Mouse (Mus musculus): ENCODE measurements around the gene Bin2.

The Bin2 gene

DNA sequence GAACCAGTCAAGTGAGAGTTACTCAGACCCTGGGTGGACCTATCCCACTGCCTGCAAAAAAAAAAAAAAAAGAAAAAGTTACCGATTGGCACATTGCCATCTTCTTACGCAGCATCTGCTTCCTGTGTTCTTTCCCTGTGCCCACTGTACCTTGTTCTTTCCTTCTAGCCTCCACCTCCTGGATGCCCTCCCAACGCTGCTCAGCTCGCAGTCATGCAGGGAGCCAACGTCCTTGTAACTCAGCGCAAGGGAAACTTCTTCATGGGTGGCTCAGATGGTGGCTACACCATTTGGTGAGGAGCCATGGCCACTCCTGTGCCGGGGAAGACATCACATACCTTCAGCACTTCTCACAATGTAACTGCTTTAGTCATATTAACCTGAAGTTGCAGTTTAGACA is 50.2 kb downstream of the Bin2 start:
- no peak for DNase-seq (ENCODE audit: low read depth, low spot score)

DNA sequence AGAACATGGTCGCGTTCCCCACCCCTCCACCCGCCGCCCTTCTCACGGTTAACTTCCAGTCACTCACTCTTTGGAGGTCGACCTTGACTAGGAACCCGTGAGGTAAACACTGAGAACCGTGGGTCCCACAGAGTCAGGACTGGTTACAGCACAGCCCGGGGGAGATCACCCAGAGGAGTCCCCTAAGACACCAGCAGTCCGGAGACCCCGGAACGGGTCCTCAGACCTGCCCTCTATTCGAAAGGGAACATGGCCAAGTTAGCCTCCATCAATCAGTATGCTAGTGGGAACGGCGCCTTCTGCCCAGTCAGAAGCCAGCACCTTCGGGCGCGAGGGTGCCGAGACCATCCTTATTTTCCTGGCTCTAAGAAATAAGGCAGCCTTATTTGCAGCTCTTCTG is 53.1 kb downstream of the Bin2 start:
- no peak for DNase-seq (ENCODE audit: low read depth, low spot score)

DNA sequence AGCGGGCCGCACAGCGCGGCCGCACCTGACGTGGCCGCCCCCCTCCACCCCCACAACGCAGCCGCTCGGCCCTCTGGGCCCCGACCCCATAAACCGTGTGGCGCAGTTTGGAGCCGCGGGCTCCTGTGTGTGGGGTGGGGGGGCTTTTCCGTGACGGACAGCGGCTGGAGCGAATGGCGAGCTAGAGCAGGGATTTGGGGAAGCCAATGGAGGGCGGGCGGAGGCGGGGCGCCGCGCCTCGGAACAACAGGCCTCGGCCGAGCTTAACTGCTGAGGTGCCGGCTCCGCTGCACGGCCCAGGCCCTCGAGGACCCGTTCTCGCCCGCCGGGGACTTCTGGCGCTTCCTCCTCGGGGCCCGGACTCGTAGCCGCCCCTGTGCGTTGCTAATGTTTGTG is 53.5 kb downstream of the Bin2 start:
- DNase-seq (ENCODE audit: low read depth, low spot score): peak; percentile 93

DNA sequence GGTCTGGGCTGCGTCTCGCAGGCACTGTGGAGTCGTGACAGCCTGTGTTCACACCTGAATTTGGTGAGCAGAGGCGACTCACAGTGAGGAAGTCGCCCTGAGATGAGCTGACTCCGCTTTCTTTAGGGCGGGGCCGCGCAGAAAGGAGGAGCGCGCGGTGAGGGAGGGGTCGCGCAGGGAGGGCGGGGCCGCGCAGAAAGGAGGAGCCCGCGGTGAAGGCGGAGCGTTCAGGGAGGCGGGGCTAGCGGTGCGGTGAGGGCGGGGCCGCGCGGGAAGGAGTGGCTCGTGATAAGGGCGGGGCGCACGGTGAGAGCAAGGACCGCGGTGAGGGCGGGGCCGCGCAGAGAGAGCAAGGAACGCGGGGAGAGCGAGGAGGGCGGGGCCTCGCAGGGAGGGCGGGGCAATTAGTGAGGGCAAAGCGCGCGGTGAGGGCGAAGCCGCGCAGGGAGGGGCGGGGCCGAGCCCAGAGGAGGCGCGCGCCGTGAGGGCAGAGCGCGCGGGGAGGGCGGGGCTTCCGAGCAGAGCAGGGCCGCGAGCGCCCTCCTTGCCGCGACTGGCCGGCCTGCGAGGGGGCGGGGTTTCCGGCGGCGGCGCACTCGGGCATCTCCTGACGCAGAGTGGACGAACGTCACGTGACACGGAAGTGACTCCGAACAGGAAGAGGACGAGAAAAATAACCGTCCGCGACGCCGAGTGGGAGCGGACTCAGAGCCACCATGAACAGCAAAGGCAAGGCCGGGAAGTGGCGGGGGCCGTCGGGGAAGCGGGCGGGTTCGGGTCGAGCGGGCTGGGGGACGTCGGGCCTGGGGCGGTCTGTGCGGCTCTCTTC is 54.1 kb downstream of the Bin2 start, which contains the start of gene Dazap2:
Gene Dazap2 (plus strand): TSS at position 354 of the 829 bp plus-strand sequence.
- DNase-seq (ENCODE audit: low read depth, low spot score): peak; percentile 97

DNA sequence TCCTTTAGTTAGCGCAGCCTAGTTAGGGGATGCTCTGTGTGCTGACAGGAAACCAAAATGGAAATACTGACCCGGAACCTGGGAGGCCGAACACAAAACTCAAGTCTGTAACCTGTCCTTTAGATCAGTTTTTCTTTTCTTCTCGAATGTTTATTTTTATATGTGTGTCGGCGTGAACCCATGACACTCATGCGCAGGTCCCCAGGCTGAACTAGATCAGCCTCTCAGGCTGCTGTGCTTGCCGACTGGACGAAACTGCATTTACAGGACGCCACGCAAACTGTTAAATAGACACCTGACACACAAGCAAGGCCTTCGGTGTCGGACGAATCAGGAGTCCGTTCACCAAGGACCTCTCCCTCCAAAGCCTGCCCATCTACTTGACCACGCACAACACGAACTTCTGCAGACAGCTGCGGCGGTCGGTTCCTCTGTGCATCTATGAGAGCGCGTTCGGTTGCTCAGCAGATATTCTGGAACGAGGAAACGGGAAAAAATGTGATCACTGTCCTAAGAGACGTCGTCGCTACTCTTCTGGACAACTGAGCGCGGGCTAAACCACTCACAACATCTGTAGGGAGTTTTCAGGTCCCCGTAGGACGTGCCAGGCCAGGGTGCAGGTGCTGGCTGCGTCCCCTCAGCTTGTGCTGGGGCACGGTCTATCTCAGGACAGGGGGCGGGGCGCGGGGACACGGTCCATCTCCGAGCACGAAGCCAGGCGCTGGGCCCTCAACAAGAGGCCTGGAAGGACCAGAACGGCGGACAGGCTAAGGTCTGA is 54.9 kb downstream of the Bin2 start:
- no peak for DNase-seq (ENCODE audit: low read depth, low spot score)

DNA sequence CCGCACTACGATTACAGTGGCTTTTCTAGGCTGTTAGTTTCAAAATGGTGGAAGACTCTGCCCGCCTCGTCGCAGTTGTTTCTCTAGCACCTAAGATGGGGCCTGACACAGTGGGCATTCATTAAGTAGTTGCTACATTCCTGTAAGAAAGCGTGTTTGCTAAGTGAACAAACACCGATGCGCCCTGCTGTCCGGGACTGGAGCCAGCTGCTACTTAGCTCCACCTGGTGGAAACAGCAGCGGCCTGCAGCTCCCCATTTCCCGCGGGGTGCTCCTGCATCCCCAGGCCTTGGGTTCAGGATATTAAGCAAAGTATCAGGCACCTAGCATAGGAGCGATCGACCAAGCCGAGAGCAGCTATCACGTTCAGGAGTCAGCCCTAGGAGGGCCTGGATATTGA is 55.8 kb downstream of the Bin2 start:
- DNase-seq (ENCODE audit: low read depth, low spot score): peak; percentile 91

DNA sequence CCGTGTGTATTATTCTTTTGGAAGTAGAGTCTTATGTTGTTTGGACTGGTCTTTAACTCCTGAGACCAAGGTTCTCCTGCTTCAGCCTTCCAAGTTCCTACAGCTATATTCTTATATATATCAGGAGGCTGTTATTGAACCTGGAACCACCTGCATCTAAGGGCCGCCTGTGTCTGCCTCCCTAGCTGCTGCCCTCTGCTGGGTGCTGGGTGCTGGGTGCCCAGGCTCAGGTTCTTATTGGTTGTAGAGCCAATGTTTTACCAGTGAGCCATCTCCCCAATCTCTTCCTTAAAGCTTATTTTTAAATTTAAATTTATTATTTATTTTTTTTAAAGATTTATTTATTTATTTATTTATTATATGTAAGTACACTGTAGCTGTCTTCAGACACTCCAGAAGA is 56.9 kb downstream of the Bin2 start:
- peak; percentile 50 for DNase-seq (ENCODE audit: low read depth, low spot score)

DNA sequence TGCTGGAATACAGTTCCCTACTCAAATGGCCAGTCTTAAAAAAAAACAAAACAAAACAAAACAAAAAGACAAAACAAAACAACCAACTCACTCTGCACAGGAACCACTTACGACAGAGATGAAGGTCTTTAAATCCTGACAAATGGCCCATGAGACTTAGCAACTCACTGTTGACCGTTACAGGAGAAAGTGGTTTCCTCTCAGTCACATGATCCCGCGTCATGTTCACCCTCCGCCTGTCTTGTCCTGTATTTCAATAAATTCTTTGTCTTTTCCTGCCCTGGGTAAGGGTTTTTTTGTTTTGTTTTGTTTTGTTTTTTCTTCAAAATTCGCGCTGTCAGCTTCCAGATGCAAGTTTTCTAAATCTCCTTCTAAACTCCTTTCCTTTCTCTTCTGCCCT is 57.4 kb downstream of the Bin2 start:
- no peak for DNase-seq (ENCODE audit: low read depth, low spot score)

DNA sequence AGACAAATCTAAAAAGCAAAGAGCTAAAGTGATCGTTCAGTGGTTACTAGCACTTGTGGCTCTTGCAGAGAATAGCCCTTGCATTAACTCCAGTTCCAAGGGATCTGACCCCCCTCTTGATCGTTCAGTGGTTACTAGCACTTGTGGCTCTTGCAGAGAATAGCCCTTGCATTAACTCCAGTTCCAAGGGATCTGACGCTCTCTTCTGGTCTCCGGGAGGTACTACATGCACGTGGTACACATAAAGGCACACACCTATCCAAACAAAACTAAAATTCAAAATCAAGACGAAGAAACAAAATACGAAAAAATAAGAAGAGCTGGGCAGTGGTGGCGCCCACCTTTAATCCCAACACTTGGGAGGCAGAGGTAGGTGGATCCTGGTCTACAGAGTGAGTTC is 62.7 kb downstream of the Bin2 start:
- peak; percentile 59 for DNase-seq (ENCODE audit: low read depth, low spot score)

DNA sequence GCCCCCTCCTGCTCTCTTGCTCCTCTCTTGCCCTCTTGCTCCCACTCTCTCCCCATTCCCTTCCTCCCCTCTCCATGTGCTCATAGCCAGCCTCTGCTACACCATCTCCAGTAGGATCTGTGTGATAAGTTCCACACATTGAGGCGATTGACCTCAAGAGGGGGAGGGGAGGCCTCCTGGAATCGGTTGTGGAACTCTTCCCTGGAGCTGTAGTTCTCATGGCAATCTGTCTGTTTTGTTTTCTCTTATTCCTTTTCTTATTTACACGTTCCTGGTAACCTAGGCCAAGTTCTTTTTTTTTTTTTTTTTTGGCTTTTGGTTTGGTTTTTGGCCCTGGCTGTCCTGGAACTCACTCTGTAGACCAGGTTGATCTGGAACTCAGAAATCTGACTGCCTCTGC is 67.7 kb downstream of the Bin2 start:
- no peak for DNase-seq (ENCODE audit: low read depth, low spot score)

DNA sequence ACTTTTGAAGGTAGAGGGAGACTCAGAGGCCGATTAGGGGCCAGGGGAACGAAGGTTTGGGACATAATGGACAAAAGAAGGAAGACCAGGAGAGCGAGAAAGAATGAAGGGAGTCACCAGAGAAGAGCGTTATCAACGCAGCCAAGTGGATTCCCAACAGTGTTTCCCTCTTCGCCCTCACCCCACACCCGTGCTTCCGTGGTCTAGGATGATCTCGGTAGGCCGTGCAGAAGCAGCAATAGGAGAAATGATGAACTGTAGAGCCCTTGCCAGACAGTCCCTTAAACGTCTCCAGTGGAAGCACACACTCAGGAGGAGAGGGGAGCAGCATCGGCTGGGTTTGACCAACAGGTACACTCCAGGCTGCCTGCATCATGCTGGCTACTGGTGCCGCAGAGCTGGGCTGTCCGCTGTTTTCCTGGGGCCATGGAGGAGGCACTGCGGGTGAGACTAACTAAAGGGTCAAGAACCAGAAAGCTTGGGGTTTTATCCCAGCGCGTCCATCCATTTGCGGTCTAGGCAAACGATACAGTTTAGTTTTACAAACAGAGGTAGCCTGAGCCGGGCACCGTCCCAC is 68.6 kb downstream of the Bin2 start:
- no peak for DNase-seq (ENCODE audit: low read depth, low spot score)

DNA sequence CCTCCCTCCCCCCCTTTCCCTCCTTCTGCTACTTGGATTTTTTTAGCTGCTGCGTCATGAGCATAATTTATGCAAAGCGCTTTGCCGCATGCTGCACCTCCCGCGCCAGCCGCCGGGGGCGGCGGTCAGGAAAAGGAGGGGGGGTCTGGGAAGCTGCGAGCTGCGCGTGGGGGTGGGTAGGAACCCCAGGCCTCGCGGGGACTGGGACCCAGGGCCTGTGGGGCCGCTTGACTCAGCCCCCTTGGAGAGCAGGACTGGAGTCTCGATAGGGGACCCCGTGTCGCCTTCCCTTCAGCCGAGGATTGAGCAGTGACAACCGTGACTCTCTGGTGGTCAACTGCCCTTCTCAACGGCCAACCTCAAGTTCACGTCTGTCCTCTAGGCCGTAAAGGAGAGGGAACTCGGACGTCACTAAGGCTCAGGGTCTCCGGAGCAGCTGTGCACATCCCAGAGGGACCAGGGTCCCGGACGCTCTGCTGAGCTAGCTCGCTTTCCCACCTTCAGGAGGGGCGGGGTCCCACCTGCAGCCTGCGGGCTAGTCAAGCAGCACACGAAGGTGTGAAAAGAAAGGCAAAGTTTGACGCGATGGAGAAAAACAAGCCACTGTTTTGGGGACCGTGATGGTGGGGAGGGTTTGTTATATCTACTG is 69.2 kb downstream of the Bin2 start:
- peak; percentile 81 for DNase-seq (ENCODE audit: low read depth, low spot score)

DNA sequence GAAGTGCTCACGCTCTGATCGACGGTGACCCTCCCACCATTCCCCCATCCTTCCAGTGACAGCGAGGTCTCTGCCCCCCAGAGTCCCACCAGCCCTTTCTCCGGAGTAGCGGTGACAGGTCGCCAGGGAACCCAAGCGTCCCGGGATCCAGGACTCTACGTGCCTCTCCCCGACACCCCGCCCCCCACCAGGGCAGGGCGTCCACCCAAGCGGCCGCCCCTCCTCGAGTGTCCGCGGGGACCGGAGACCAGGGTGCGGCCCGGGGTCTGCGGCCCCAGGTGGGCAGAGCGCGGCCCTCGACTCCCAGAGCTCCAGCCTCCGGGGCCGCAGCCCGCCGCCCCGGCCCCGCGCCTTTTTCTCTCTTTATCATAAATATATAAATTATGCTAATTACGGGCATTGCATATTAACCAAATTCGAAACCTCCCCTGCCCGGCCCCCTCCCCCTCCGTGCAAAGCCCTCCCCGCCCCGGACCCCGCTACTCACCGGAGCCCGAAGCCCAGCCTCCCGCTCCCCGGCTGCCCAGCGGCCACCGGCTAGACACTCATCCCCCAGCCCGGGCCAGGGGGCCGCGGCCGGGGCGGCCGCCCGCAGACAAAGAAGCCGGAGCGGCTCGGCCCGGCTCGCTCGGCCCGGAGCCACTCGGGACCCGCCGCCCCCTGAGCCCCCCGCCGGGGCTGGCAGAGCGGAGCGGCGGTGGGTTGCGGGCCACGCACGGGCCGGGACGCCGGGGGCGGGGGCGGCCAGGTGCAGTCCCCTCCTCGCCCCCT is 69.9 kb downstream of the Bin2 start, which contains the start of gene Pou6f1:
Gene Pou6f1 (minus strand): TSS at position 709 of the 771 bp plus-strand sequence.
- no peak for DNase-seq (ENCODE audit: low read depth, low spot score)

DNA sequence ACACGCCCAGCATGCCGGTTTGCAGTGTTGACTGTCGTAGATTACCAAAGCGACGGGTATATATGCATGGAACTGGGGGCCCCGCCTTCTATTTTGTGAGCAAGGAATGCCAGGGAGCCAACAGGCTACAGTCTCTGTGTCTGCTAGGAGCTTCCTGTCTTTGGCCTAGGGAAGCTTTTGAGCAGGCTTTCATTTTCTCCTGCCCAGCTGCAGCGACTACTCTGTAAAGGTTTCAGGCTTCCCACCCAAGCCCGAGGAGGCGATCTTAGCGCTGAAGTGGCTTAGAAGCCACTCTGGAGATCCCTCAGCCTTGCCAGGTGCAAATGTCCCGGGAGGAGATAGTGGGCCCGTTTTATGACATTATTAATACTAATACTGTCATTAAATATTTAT is 70.5 kb downstream of the Bin2 start:
- peak; percentile 67 for DNase-seq (ENCODE audit: low read depth, low spot score)

DNA sequence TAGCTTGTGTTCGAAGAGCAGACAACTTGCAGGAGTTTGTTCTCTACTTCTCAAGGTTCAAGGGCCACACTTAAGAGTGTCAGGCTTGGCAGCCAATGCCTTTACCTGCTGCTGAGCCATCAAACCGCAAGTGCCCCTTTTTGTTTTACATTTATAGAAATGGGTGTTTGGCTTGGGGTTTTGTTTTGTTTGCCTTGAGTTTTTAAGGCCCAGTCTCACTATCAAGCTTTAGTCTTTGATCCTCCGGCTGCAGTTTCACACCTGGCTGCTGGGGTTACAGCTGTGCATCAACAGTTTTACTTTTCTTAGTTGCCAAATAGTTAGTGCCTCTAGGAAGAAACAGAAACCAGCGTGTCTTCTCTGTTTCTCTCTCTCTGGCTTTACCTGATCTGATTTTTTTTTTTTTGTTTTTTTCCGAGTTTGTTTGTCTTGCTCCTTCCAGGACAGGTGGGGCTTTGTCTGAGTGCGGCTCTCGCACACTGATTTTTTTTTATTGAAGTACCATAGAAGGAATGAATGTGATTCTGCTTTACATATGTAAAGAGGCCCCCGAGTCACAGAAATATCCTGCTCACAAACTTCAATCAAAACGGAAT is 71.0 kb downstream of the Bin2 start:
- no peak for DNase-seq (ENCODE audit: low read depth, low spot score)

DNA sequence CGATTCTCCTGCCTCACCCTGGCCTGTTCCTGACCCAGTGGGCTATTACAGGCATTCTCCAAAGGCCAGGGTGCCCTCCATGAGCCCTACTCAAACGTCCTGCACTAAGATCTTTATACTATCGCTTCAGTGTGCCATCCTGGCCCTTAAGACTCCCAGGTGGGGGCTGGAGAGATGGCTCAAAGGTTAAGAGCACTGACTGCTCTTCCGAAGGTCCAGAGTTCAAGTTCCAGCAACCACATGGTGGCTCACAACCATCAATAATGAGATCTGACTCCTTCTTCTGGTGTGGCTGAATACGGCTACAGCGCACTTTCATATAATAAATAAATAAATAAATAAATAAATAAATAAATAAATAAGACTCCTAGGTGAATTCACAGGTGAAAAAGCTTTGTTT is 76.5 kb downstream of the Bin2 start:
- no peak for DNase-seq (ENCODE audit: low read depth, low spot score)
